Mouse (Mus musculus) spleen, adult 2 months (tissue): ENCODE results near the gene Cd52.

ENCODE experiments used
- CTCF ChIP-seq: fragments of 200-500 bp; IDR thresholded peaks from 2 replicates; pipeline ENCODE4 v1.5.1; 2011; ENCODE audit warnings: mild to moderate bottlenecking, inconsistent platforms; ENCODE audit not compliant: insufficient read depth, insufficient read length, insufficient replicate concordance; ENCODE audit errors: extremely low read depth
- POLR2A ChIP-seq: fragments of 200-500 bp; IDR thresholded peaks from 2 replicates; pipeline ENCODE4 v1.6.1; 2011; ENCODE audit warnings: low read depth, low read length, inconsistent platforms

GRCm38 (mm10) chr4:134061166-134061830, 33.6 kb downstream of the Cd52 start:
- TF ChIP-seq POLR2A (no peak), CTCF (no peak)
